Mouse (Mus musculus) CD8-positive naive resting alpha-beta T cell, adult 2 months (primary cell): ENCODE data around the gene Oasl2.
"Not testable (repeated sequence)": the region's sequence is repeated elsewhere in the genome, so short reads cannot be mapped to it uniquely, and the experiment has no call there.

Experiments used
- DNase-seq, 2 experiments: peaks; one replicate each; pipeline ENCODE4 v3.0.0; 2022; ENCODE audit warnings: low read depth in 2 of 2, low spot score in 2 of 2

Oasl2 gene

DNA sequence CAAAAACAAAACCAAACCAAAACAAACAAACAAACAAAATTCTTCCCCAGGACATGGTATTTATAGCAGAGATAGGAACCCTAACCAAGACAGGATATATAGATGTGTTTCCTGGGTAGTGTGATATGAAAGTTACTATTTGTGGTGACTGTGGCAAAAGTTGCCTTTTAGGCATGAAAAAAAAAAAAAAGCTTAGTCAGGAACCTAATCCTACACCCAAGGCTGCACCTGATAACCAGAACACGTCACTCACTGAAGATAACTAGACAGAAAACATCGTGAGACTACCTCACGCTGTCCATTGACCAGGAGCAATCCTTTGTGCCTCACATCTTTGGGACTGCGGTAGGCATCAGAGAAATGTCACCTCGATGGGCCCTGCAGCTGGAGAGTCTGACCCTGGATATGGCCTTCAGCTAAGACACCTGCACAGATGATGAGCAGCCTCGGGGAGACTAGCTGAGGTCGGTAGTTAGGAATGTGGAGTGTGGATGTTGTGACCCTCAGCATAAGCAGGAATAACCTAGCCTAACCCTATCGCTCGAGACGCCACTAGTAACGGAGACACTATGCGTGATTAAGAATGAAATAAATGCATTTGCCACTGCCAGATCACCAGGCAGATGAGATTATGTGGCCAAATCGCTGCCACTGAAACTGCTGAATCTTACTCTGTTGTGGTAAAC lies at the start of gene Oasl2:
Gene Oasl2 (plus strand): TSS at position 249 of the 686 bp plus-strand sequence.
- peak in 1 of 2 experiments; percentile 6 for DNase-seq

DNA sequence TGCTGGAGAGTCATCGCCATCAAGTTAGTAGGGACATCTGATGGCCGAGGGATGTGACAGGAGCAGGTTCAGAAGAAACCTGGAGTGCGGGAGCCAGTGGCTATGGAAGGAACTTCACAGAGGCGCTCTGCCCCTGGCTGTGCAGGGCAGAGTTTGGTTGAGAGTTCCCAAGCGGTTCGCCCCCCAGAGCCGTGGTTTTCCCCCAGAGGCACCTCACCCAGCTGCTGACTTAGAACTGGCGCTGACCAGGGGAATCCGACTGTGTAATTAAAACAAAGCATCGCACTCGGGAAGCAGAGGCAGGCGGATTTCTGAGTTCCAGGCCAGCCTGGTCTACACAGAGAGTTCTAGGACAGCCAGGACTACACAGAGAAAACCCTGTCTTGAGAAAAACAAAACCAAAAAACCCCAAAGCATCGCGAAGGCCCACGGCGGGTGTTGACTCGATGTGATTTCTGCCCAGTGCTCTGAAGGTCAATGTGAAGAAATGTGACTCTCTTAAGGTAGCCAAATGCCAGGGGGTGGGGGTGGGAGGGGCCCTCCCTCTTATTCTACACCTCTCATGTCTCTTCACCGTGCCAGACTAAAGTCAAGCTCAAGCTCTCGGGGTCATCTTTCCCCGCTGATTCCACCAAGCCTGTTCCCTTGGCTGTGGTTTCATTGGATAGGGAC lies 45.0 kb upstream of the Oasl2 start:
- DNase-seq, result no peak

GRCm38 (mm10) chr5:114853364-114853763 lies 43.4 kb upstream of the Oasl2 start, which contains the start of gene 4930519G04Rik:
4930519G04Rik (plus strand) TSS chr5:114853664.
- not testable (repeated sequence) for DNase-seq

- no peak for DNase-seq
Observed at GRCm38 (mm10) chr5:114858582-114858981, 38.2 kb upstream of the Oasl2 start, which contains the start of gene Gm9936. Gm9936 (minus strand) TSS chr5:114858682.

- DNase-seq, result peak; percentile 44 to 60
Observed at GRCm38 (mm10) chr5:114859253-114859652, 37.5 kb upstream of the Oasl2 start.

DNA sequence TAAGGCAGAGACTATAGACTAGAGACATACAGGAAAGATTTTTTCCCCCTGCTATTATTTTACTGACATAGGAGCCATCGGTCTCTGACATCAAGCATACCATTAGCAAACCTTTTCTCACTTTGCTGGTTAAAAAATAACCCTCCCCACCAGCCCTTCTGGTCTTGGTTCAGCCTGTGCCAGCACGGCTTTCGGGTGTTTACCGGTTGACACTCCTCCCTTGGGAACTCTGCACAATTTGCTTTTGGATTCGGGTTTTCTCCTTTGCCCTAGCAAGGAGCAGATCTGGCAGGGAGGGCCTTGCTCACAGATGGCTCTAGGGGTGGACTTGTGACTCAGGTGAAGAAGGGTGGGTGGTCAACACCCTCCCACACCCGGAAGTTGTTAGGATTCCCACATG lies 35.0 kb upstream of the Oasl2 start:
- no peak for DNase-seq

- no peak for DNase-seq
Observed at GRCm38 (mm10) chr5:114864813-114865212, 31.9 kb upstream of the Oasl2 start.

GRCm38 (mm10) chr5:114865279-114865678 lies 31.5 kb upstream of the Oasl2 start:
- DNase-seq, result no peak

- no peak for DNase-seq
Observed at GRCm38 (mm10) chr5:114875858-114876257, 20.9 kb upstream of the Oasl2 start.

DNA sequence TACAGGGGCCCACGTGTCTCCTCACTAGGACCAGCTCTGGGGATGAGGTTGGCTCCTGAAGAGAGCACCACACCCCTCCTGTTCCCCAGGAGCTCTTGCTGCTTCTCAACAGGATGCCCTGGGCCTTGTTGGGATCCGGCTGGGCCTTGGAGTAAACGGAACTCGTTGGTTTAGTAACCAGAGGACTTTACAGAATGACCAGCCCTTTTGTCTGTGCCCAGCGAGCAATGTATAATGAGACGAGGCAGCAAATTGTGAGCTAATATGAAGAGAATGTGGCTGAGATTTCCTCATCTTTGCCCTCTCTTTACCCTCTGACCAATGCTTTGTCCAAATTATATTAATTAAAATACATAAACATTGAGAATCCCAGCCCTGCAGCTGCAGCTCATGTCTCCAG lies 20.4 kb upstream of the Oasl2 start:
- no peak for DNase-seq

DNA sequence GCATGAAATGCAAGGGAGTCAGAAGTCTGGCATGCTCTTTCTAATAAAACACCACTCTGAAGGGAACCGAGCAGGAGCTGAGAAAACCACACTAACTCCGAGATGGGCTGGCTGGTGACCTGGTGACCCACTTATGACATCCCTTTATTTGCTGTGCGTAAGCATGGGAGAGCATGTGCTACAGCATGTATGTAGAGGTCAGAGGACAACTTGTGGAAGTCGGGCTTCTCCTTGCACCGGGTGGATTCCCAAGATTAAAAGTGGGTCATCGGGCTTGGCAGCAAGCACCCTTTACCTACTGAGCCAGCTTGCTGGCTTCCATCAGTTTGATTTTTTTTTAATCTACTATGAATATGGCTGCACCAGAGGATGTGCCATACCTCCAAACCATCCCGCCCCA lies 19.2 kb upstream of the Oasl2 start:
- DNase-seq, result no peak

DNA sequence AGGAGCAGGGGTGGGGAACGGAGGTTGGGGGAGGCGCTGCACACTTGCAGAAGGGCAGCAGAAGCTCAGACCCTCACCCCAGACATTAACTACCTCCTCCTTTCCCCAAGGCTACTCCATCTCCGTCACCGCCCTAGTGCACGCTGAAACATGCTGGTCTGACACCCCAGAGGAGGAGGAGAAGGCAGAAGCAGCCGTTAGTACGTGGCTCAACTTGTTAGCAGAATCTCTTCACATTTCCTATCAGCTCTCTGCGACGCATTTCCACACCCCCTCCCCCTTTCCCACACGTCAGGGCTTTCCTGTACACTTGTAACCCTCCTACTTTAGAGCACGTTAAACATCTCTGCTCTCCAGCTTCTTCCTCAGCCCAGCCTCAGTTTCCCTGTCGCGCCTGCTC lies 17.3 kb upstream of the Oasl2 start:
- no peak for DNase-seq

GRCm38 (mm10) chr5:114882319-114882718 lies 14.4 kb upstream of the Oasl2 start:
- not testable (repeated sequence) for DNase-seq

- DNase-seq, result no peak
Observed at GRCm38 (mm10) chr5:114883022-114883421, 13.7 kb upstream of the Oasl2 start.

GRCm38 (mm10) chr5:114886801-114887200 lies 9.9 kb upstream of the Oasl2 start:
- DNase-seq, result no peak

DNA sequence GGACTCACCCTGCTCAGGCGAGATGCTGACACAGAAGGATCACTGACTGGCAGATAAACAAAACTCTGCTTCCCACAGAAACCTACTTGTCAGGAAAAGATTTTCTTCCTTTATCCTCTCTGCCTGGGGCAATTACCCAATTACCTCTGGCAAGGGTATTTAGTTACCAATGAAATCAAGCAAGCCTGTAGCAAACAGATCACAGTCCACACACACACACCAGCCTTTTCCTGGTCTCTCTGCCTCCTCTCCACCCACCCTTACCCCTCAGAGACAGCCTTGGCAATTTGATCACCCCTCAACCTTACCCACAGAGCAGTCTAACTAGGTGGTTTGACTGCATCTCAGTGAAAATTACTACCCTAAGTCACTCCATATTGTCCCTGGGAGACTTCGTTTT lies 7.7 kb upstream of the Oasl2 start:
- no peak for DNase-seq

GRCm38 (mm10) chr5:114895542-114895941 lies 1.2 kb upstream of the Oasl2 start:
- DNase-seq, result no peak

- DNase-seq, result peak in 1 of 2 experiments; percentile 39
Observed at GRCm38 (mm10) chr5:114897374-114897793, 648 bp downstream of the Oasl2 start.

DNA sequence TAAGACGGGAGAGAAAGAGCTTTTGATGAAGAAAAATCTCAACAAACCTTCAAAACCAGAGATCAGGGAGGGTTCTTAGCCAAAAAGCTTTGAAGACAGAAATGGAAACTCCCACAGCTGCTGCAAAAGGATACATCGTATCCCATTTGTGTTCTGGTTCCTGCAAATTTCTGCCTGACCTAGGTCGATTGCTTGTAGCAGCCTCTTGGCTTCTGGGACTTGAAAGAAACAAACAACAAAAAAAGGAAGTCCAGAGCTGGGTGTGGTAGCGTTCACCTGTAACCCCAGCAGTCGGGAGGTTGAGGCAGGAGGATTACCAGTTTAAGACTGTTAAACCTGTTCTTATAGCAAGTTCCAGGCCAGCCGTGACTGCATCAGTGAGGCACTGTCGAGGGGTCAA lies 2.1 kb downstream of the Oasl2 start:
- no peak for DNase-seq

GRCm38 (mm10) chr5:114902413-114902812 lies 5.7 kb downstream of the Oasl2 start:
- DNase-seq, result peak; percentile 45 to 53

- no peak for DNase-seq
Observed at GRCm38 (mm10) chr5:114908598-114909305, 12.0 kb downstream of the Oasl2 start.

DNA sequence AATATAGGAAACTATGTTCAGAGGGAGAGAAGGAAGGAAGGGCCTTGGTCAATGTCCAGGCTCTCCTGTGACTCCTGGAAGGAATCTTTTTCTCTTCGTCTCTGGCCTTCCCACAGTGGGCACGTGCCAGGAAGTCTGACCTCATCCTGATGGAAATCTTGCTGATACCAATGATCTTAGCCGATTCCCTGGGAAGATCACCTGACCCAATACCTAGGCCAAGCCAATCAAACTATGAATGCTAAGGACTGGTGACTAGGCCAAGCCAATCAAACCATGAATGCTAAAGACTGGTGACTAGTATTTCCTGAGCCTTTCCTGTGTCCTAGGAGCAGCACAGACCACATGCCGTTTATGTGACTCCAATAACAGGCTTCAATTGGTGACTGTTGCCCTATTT lies 16.9 kb downstream of the Oasl2 start:
- no peak for DNase-seq
